Mouse (Mus musculus) frontal cortex, postnatal 25 days (tissue): ENCODE data around the gene Zfp865.
"Not testable (repeated sequence)": the region's sequence is repeated elsewhere in the genome, so short reads cannot be mapped to it uniquely, and the experiment has no call there.

Experiments used
- DNase-seq, 2 experiments: peaks; one replicate each; pipeline ENCODE4 v3.0.0; 2022; ENCODE audit warnings: low spot score in 2 of 2

Gene Zfp865

GRCm38 (mm10) chr7:5020000-5020681 is at the start of gene Zfp865, which contains the start of gene Ccdc106:
Gene Zfp865, plus strand, starts transcription at chr7:5020376.
Gene Ccdc106, plus strand, starts transcription at chr7:5020553.
- DNase-seq, result peak; percentile 99

- no peak for DNase-seq
Measured at GRCm38 (mm10) chr7:4971068-4971467, 49.1 kb upstream of the Zfp865 start, which contains the start of gene Sbk3. Gene Sbk3, minus strand, starts transcription at chr7:4971168.

GRCm38 (mm10) chr7:4971710-4972109 is 48.5 kb upstream of the Zfp865 start:
- DNase-seq, result no peak

- DNase-seq, result no peak
Measured at GRCm38 (mm10) chr7:4972321-4973047, 47.7 kb upstream of the Zfp865 start.

- DNase-seq, result no peak
Measured at GRCm38 (mm10) chr7:4975455-4975854, 44.7 kb upstream of the Zfp865 start.

- no peak for DNase-seq
Measured at GRCm38 (mm10) chr7:4976832-4977231, 43.3 kb upstream of the Zfp865 start.

GRCm38 (mm10) chr7:4988250-4988649 is 31.9 kb upstream of the Zfp865 start:
- no peak for DNase-seq

GRCm38 (mm10) chr7:4993347-4993998 is 26.7 kb upstream of the Zfp865 start:
- no peak for DNase-seq

- no peak for DNase-seq
Measured at GRCm38 (mm10) chr7:4993999-4994788, 26.0 kb upstream of the Zfp865 start.

GRCm38 (mm10) chr7:4995268-4996002 is 24.7 kb upstream of the Zfp865 start:
- DNase-seq, result no peak

GRCm38 (mm10) chr7:4996003-4996895 is 23.9 kb upstream of the Zfp865 start, which contains the start of gene Zfp579:
Gene Zfp579, minus strand, starts transcription at chr7:4996158.
- peak; percentile 83 to 89 for DNase-seq

- DNase-seq, result no peak
Measured at GRCm38 (mm10) chr7:4996934-4997333, 23.2 kb upstream of the Zfp865 start.

- DNase-seq, result no peak
Measured at GRCm38 (mm10) chr7:4999876-5000275, 20.3 kb upstream of the Zfp865 start.

GRCm38 (mm10) chr7:5002876-5003275 is 17.3 kb upstream of the Zfp865 start:
- DNase-seq, result not testable (repeated sequence)

- DNase-seq, result no peak
Measured at GRCm38 (mm10) chr7:5008229-5008628, 11.9 kb upstream of the Zfp865 start.

- no peak for DNase-seq
Measured at GRCm38 (mm10) chr7:5012681-5013513, 7.3 kb upstream of the Zfp865 start.

GRCm38 (mm10) chr7:5014251-5015117 is 5.7 kb upstream of the Zfp865 start, which contains the start of the genes Zfp524 and Fiz1:
Gene Zfp524, plus strand, starts transcription at chr7:5014415.
Gene Fiz1, minus strand, starts transcription at chr7:5014697.
- DNase-seq, result peak; percentile 91 to 97
